8 mouse cellular contexts compared by ENCODE assay signal in genomic region chr5:125341459-125342090, GRCm38 (mm10). TPM values are rescaled to one million over a fixed set of nuclear protein-coding genes. Genes with fewer than 3 reads are reported as not detected.
DNase-seq lines count a peak whose midpoint lies in the region; ATAC-seq and TF ChIP-seq lines count a peak whose summit lies in the region.

No protein-coding gene starts in this region.

- peak overlapping the region; percentile 70; the same call in 1 of the 2 replicates for H3K9ac ChIP-seq in embryonic facial prominence, embryonic 14.5 days (ENCODE audit: low read depth, low read length)
- no peak overlapping the region for H3K9ac ChIP-seq in limb, embryonic 14.5 days (ENCODE audit: low read depth, low read length, severe bottlenecking)

- H3K27me3 ChIP-seq in embryonic facial prominence, embryonic 14.5 days (replicated peaks; ENCODE audit: control insufficient read depth, insufficient read depth, low read length): no peaks in the 10 kb centered on the region
- H3K27me3 ChIP-seq in limb, embryonic 14.5 days (ENCODE audit: control insufficient read depth, insufficient read depth, low read length): no peaks in the 10 kb centered on the region; the same call in 1 of the 2 replicates

- H3K9me3 ChIP-seq in embryonic facial prominence, embryonic 14.5 days (ENCODE audit: control insufficient read depth, low read length): no peaks in the 10 kb centered on the region
- no peaks in the 10 kb centered on the region for H3K9me3 ChIP-seq in limb, embryonic 14.5 days (ENCODE audit: control insufficient read depth, low read length)

- peak overlapping the region; percentile 95 for H3K4me2 ChIP-seq in embryonic facial prominence, embryonic 14.5 days (ENCODE audit: low read depth, low read length)
- H3K4me2 ChIP-seq in limb, embryonic 14.5 days (replicated peaks; ENCODE audit: low read depth, low read length, severe bottlenecking): peak overlapping the region; percentile 89

- H3K4me3 ChIP-seq in layer of hippocampus, adult 2 months: peak overlapping the region; percentile 94
- peak overlapping the region; percentile 79 for H3K4me3 ChIP-seq in embryonic facial prominence, embryonic 14.5 days (ENCODE audit: low read depth, low read length)
- peak overlapping the region; percentile 78 for H3K4me3 ChIP-seq in limb, embryonic 14.5 days (replicated peaks; ENCODE audit: low read length)
- peak overlapping the region; percentile 48 for H3K4me3 ChIP-seq in olfactory bulb, adult 2 months (ENCODE audit: insufficient read depth, low read depth, low read length)

- DNase-seq in layer of hippocampus, adult 2 months (ENCODE audit: low spot score in 2 of 2): no peak
- no peak for DNase-seq in layer of hippocampus, postnatal 36 days
- no peak for DNase-seq in embryonic facial prominence, embryonic 14.5 days (ENCODE audit: low spot score)
- no peak for DNase-seq in limb, embryonic 14.5 days (ENCODE audit: low spot score)
- no peak for DNase-seq in embryo, embryonic 9.5 days (ENCODE audit: extremely low spot score)
- no peak for DNase-seq in cerebellum, postnatal 4 days (ENCODE audit: low spot score in 2 of 2)
- DNase-seq in layer of hippocampus, adult 9-11 months: no peak

- WGBS in embryonic facial prominence, embryonic 14.5 days: 48% methylated on average over 14 of the region's 14 CpGs
- 56% methylated on average over 14 of the region's 14 CpGs for WGBS in limb, embryonic 14.5 days
- WGBS in olfactory bulb, adult 2 months: 66% methylated on average over 14 of the region's 14 CpGs

- no peak for TF ChIP-seq POLR2A in limb, embryonic 14.5 days (IDR thresholded peaks at IDR 0.05; ENCODE audit: borderline replicate concordance, extremely low read depth, insufficient read depth, insufficient read length)
- TF ChIP-seq POLR2A in olfactory bulb, adult 2 months (IDR thresholded peaks at IDR 0.05; ENCODE audit: insufficient read depth, low read depth, low read length): no peak

- H3K36me3 ChIP-seq in embryonic facial prominence, embryonic 14.5 days (ENCODE audit: control insufficient read depth, insufficient read depth, low read length): 0 out of 2 replicates have a peak, but pooled peaks cover 2% of the 10 kb centered on the region
- no peaks in the 10 kb centered on the region for H3K36me3 ChIP-seq in limb, embryonic 14.5 days (ENCODE audit: control insufficient read depth, insufficient read depth, low read length)

- peaks cover 16% of the 10 kb centered on the region for H3K4me1 ChIP-seq in embryonic facial prominence, embryonic 14.5 days (ENCODE audit: control insufficient read depth, insufficient read depth, low read length)
- H3K4me1 ChIP-seq in limb, embryonic 14.5 days (ENCODE audit: control insufficient read depth, insufficient read depth, low read length): peaks cover 20% of the 10 kb centered on the region
- H3K4me1 ChIP-seq in olfactory bulb, adult 2 months (ENCODE audit: control insufficient read depth, insufficient read depth, low read length): peaks cover 24% of the 10 kb centered on the region

- peak overlapping the region; percentile 85 for H3K27ac ChIP-seq in layer of hippocampus, adult 2 months
- H3K27ac ChIP-seq in embryonic facial prominence, embryonic 14.5 days (replicated peaks; ENCODE audit: low read depth, low read length): no peak overlapping the region
- no peak overlapping the region for H3K27ac ChIP-seq in limb, embryonic 14.5 days (replicated peaks; ENCODE audit: low read depth, low read length)
- H3K27ac ChIP-seq in olfactory bulb, adult 2 months (ENCODE audit: insufficient read depth, low read depth, low read length): no peak overlapping the region

- ATAC-seq in embryonic facial prominence, embryonic 14.5 days (ENCODE audit: low read depth): no peak
- no peak for ATAC-seq in limb, embryonic 14.5 days (ENCODE audit: low FRiP score, low read depth)

- TF ChIP-seq CTCF in layer of hippocampus, adult 2 months (conservative IDR thresholded peaks at IDR 0.05): no peak
- TF ChIP-seq CTCF in olfactory bulb, adult 2 months (IDR thresholded peaks at IDR 0.05; ENCODE audit: insufficient read depth, low read depth, low read length): no peak

RNA-seq across cellular contexts. Expression of gene Scarb1, which starts 0.7 kb away (rescaled TPM):
- 10 to 100 TPM; 34.5 to 35.1 TPM for total RNA-seq in layer of hippocampus, adult 2 months (2021)
- 10 to 100 TPM; 32.1 to 32.8 TPM for total RNA-seq in layer of hippocampus, postnatal 36 days (2021)
- 44.4 and 47.9 TPM in 2 replicates for polyA plus RNA-seq in embryonic facial prominence, embryonic 14.5 days (2014; fragmentation: Nextera tagmentation; extraction: Ambion mirVana)
- polyA plus RNA-seq in limb, embryonic 14.5 days (2012; rRNA removed): 67.7 and 85.6 TPM in 2 replicates
- 40.1 and 43.9 TPM in 2 replicates for polyA plus RNA-seq in limb, embryonic 14.5 days (2014; fragmentation: Nextera tagmentation; extraction: Ambion mirVana)
- polyA plus RNA-seq in olfactory bulb, adult 2 months (2012; ENCODE audit: insufficient read depth, insufficient read length, low replicate concordance, missing spikeins): not detected in 2 replicates

RNA-seq across cellular contexts. Expression of gene Gm10382, which starts 47.5 kb away (rescaled TPM):
- not detected for total RNA-seq in layer of hippocampus, adult 2 months (2021)
- total RNA-seq in layer of hippocampus, postnatal 36 days (2021): not detected
- polyA plus RNA-seq in embryonic facial prominence, embryonic 14.5 days (2014; fragmentation: Nextera tagmentation; extraction: Ambion mirVana): 0.24 TPM in 1 of 2 replicates, not detected in the other
- polyA plus RNA-seq in limb, embryonic 14.5 days (2012; rRNA removed): 0.08 and 0.26 TPM in 2 replicates
- 0.17 and 0.45 TPM in 2 replicates for polyA plus RNA-seq in limb, embryonic 14.5 days (2014; fragmentation: Nextera tagmentation; extraction: Ambion mirVana)
- polyA plus RNA-seq in olfactory bulb, adult 2 months (2012; ENCODE audit: insufficient read depth, insufficient read length, low replicate concordance, missing spikeins): not detected in 2 replicates

RNA-seq across cellular contexts. Expression of gene Ubc, which starts 48.4 kb away (rescaled TPM):
- total RNA-seq in layer of hippocampus, adult 2 months (2021): 100 to 1,000 TPM; 713 to 818 TPM
- 100 to 1,000 TPM; 766 to 814 TPM for total RNA-seq in layer of hippocampus, postnatal 36 days (2021)
- 879 and 1,077 TPM in 2 replicates for polyA plus RNA-seq in embryonic facial prominence, embryonic 14.5 days (2014; fragmentation: Nextera tagmentation; extraction: Ambion mirVana)
- 643 and 660 TPM in 2 replicates for polyA plus RNA-seq in limb, embryonic 14.5 days (2012; rRNA removed)
- 949 and 1,033 TPM in 2 replicates for polyA plus RNA-seq in limb, embryonic 14.5 days (2014; fragmentation: Nextera tagmentation; extraction: Ambion mirVana)
- polyA plus RNA-seq in olfactory bulb, adult 2 months (2012; ENCODE audit: insufficient read depth, insufficient read length, low replicate concordance, missing spikeins): 238 and 763 TPM in 2 replicates

Comparison
In these comparisons a context has a peak if more than half of its experiments do, and no peak if none do; other contexts are left out.
1. RNA of gene Scarb1, which starts 0.7 kb away (polyA plus RNA-seq): 40.1 to 85.6 TPM in limb, embryonic 14.5 days and 44.4 to 47.9 TPM in embryonic facial prominence, embryonic 14.5 days; not detected in olfactory bulb, adult 2 months; every median in the first group is over 10 times any median in the second.
2. Peak in every context shown above with its lines, with median percentiles within 50 percentile points of each other: H3K4me3 ChIP-seq.